Mouse (Mus musculus): Measurements from ENCODE around the gene Cadm1. TPM values are rescaled to one million over a fixed set of nuclear protein-coding genes. Genes with fewer than 3 reads are reported as not detected.

Gene Cadm1
- polyA plus RNA-seq, 1 experiment from 2014 or later: 96.0 TPM

- no peak for ATAC-seq (ENCODE audit: low read depth)
- WGBS: 15% methylated on average over 4 of the region's 4 CpGs
- Histone ChIP-seq H3K4me2 (ENCODE audit: low read depth, low read length) (no peak overlapping the region), H3K27me3 (ENCODE audit: control insufficient read depth, insufficient read depth, low read depth, low read length) (no peaks in the 10 kb centered on the region), H3K4me3 (ENCODE audit: low read length) (no peak overlapping the region), H3K9me3 (ENCODE audit: control insufficient read depth, low read length) (no peaks in the 10 kb centered on the region), H3K4me1 (replicated peaks; ENCODE audit: control insufficient read depth, insufficient read depth, low read length) (no peaks in the 10 kb centered on the region), H3K36me3 (ENCODE audit: control insufficient read depth, insufficient read depth, low read length) (no peaks in the 10 kb centered on the region), H3K27ac (ENCODE audit: low read length) (no peak overlapping the region), H3K9ac (ENCODE audit: low read length) (no peak overlapping the region)
These were observed 317.8 kb downstream of the Cadm1 start for GRCm38 (mm10) chr9:47847797-47848196.

- Histone ChIP-seq H3K4me1 (replicated peaks; ENCODE audit: control insufficient read depth, insufficient read depth, low read length) (no peaks in the 10 kb centered on the region), H3K27ac (ENCODE audit: low read length) (no peak overlapping the region), H3K9me3 (ENCODE audit: control insufficient read depth, low read length) (no peaks in the 10 kb centered on the region), H3K36me3 (ENCODE audit: control insufficient read depth, insufficient read depth, low read length) (no peaks in the 10 kb centered on the region), H3K27me3 (ENCODE audit: control insufficient read depth, insufficient read depth, low read depth, low read length) (no peaks in the 10 kb centered on the region), H3K9ac (ENCODE audit: low read length) (no peak overlapping the region), H3K4me2 (ENCODE audit: low read depth, low read length) (no peak overlapping the region), H3K4me3 (ENCODE audit: low read length) (no peak overlapping the region)
- ATAC-seq (ENCODE audit: low read depth): no peak
- WGBS: 61% methylated on average over 5 of the region's 5 CpGs
These were observed 318.8 kb downstream of the Cadm1 start for GRCm38 (mm10) chr9:47848745-47849144.

- Histone ChIP-seq H3K27me3 (ENCODE audit: control insufficient read depth, insufficient read depth, low read depth, low read length) (no peaks in the 10 kb centered on the region), H3K4me1 (replicated peaks; ENCODE audit: control insufficient read depth, insufficient read depth, low read length) (peaks cover 3% of the 10 kb centered on the region; the same call in 1 of the 2 replicates), H3K9me3 (ENCODE audit: control insufficient read depth, low read length) (no peaks in the 10 kb centered on the region), H3K36me3 (ENCODE audit: control insufficient read depth, insufficient read depth, low read length) (no peaks in the 10 kb centered on the region), H3K4me2 (ENCODE audit: low read depth, low read length) (no peak overlapping the region), H3K9ac (ENCODE audit: low read length) (no peak overlapping the region), H3K27ac (ENCODE audit: low read length) (no peak overlapping the region), H3K4me3 (ENCODE audit: low read length) (no peak overlapping the region)
- no peak for ATAC-seq (ENCODE audit: low read depth)
- 81% methylated on average over 8 of the region's 8 CpGs for WGBS
These were observed 326.3 kb downstream of the Cadm1 start for GRCm38 (mm10) chr9:47856311-47856710.

GRCm38 (mm10) chr9:47857235-47857634 lies 327.3 kb downstream of the Cadm1 start:
- H3K36me3 ChIP-seq (ENCODE audit: control insufficient read depth, insufficient read depth, low read length): no peaks in the 10 kb centered on the region
- ATAC-seq (ENCODE audit: low read depth): peak; percentile 24; the same call in 1 of the 2 replicates
- H3K4me1 ChIP-seq (replicated peaks; ENCODE audit: control insufficient read depth, insufficient read depth, low read length): peaks cover 6% of the 10 kb centered on the region; the same call in 1 of the 2 replicates
- no peak overlapping the region for H3K9ac ChIP-seq (ENCODE audit: low read length)
- no peaks in the 10 kb centered on the region for H3K9me3 ChIP-seq (ENCODE audit: control insufficient read depth, low read length)
- H3K4me3 ChIP-seq (ENCODE audit: low read length): no peak overlapping the region
- H3K27ac ChIP-seq (ENCODE audit: low read length): no peak overlapping the region
- WGBS: 44% methylated on average over 7 of the region's 7 CpGs
- no peaks in the 10 kb centered on the region for H3K27me3 ChIP-seq (ENCODE audit: control insufficient read depth, insufficient read depth, low read depth, low read length)
- no peak overlapping the region for H3K4me2 ChIP-seq (ENCODE audit: low read depth, low read length)

GRCm38 (mm10) chr9:47858134-47858533 lies 328.2 kb downstream of the Cadm1 start:
- H3K27me3 ChIP-seq (ENCODE audit: control insufficient read depth, insufficient read depth, low read depth, low read length): no peaks in the 10 kb centered on the region
- H3K9me3 ChIP-seq (ENCODE audit: control insufficient read depth, low read length): no peaks in the 10 kb centered on the region
- H3K4me2 ChIP-seq (ENCODE audit: low read depth, low read length): no peak overlapping the region
- H3K4me3 ChIP-seq (ENCODE audit: low read length): no peak overlapping the region
- no peak overlapping the region for H3K9ac ChIP-seq (ENCODE audit: low read length)
- H3K27ac ChIP-seq (ENCODE audit: low read length): no peak overlapping the region
- WGBS: 52% methylated on average over 5 of the region's 5 CpGs
- ATAC-seq (ENCODE audit: low read depth): no peak
- H3K36me3 ChIP-seq (ENCODE audit: control insufficient read depth, insufficient read depth, low read length): no peaks in the 10 kb centered on the region
- peaks cover 6% of the 10 kb centered on the region; the same call in 1 of the 2 replicates for H3K4me1 ChIP-seq (replicated peaks; ENCODE audit: control insufficient read depth, insufficient read depth, low read length)

- H3K27me3 ChIP-seq (ENCODE audit: control insufficient read depth, insufficient read depth, low read depth, low read length): no peaks in the 10 kb centered on the region
- peaks cover 6% of the 10 kb centered on the region; the same call in 1 of the 2 replicates for H3K4me1 ChIP-seq (replicated peaks; ENCODE audit: control insufficient read depth, insufficient read depth, low read length)
- H3K36me3 ChIP-seq (ENCODE audit: control insufficient read depth, insufficient read depth, low read length): no peaks in the 10 kb centered on the region
- H3K27ac ChIP-seq (ENCODE audit: low read length): no peak overlapping the region
- no peaks in the 10 kb centered on the region for H3K9me3 ChIP-seq (ENCODE audit: control insufficient read depth, low read length)
- no peak overlapping the region for H3K9ac ChIP-seq (ENCODE audit: low read length)
- no peak for ATAC-seq (ENCODE audit: low read depth)
- WGBS: 80% methylated on average over 10 of the region's 10 CpGs
- no peak overlapping the region for H3K4me3 ChIP-seq (ENCODE audit: low read length)
- no peak overlapping the region for H3K4me2 ChIP-seq (ENCODE audit: low read depth, low read length)
These were observed 328.9 kb downstream of the Cadm1 start for GRCm38 (mm10) chr9:47858778-47859395.

GRCm38 (mm10) chr9:47860994-47861393 lies 331.0 kb downstream of the Cadm1 start:
- Histone ChIP-seq H3K4me3 (ENCODE audit: low read length) (no peak overlapping the region), H3K36me3 (ENCODE audit: control insufficient read depth, insufficient read depth, low read length) (no peaks in the 10 kb centered on the region), H3K9ac (ENCODE audit: low read length) (no peak overlapping the region), H3K4me1 (replicated peaks; ENCODE audit: control insufficient read depth, insufficient read depth, low read length) (peaks cover 6% of the 10 kb centered on the region; the same call in 1 of the 2 replicates), H3K4me2 (ENCODE audit: low read depth, low read length) (no peak overlapping the region), H3K27ac (ENCODE audit: low read length) (no peak overlapping the region), H3K27me3 (ENCODE audit: control insufficient read depth, insufficient read depth, low read depth, low read length) (no peaks in the 10 kb centered on the region), H3K9me3 (ENCODE audit: control insufficient read depth, low read length) (no peaks in the 10 kb centered on the region)
- no peak for ATAC-seq (ENCODE audit: low read depth)
- 76% methylated on average over 3 of the region's 3 CpGs for WGBS

- peak; percentile 81 for ATAC-seq (ENCODE audit: low read depth)
- Histone ChIP-seq H3K9ac (ENCODE audit: low read length) (no peak overlapping the region), H3K27me3 (ENCODE audit: control insufficient read depth, insufficient read depth, low read depth, low read length) (no peaks in the 10 kb centered on the region), H3K4me2 (ENCODE audit: low read depth, low read length) (no peak overlapping the region), H3K9me3 (ENCODE audit: control insufficient read depth, low read length) (no peaks in the 10 kb centered on the region), H3K36me3 (ENCODE audit: control insufficient read depth, insufficient read depth, low read length) (no peaks in the 10 kb centered on the region), H3K4me1 (replicated peaks; ENCODE audit: control insufficient read depth, insufficient read depth, low read length) (peaks cover 6% of the 10 kb centered on the region; the same call in 1 of the 2 replicates), H3K4me3 (ENCODE audit: low read length) (no peak overlapping the region), H3K27ac (ENCODE audit: low read length) (no peak overlapping the region)
- WGBS: 49% methylated on average over 2 of the region's 2 CpGs
These were observed 331.8 kb downstream of the Cadm1 start for GRCm38 (mm10) chr9:47861783-47862182.

GRCm38 (mm10) chr9:47866001-47866400 lies 336.0 kb downstream of the Cadm1 start:
- Histone ChIP-seq H3K27ac (ENCODE audit: low read length) (no peak overlapping the region), H3K9me3 (ENCODE audit: control insufficient read depth, low read length) (no peaks in the 10 kb centered on the region), H3K9ac (ENCODE audit: low read length) (no peak overlapping the region), H3K4me1 (replicated peaks; ENCODE audit: control insufficient read depth, insufficient read depth, low read length) (0 out of 2 replicates have a peak, but pooled peaks cover 2% of the 10 kb centered on the region), H3K4me3 (ENCODE audit: low read length) (no peak overlapping the region), H3K27me3 (ENCODE audit: control insufficient read depth, insufficient read depth, low read depth, low read length) (no peaks in the 10 kb centered on the region), H3K4me2 (ENCODE audit: low read depth, low read length) (no peak overlapping the region), H3K36me3 (ENCODE audit: control insufficient read depth, insufficient read depth, low read length) (no peaks in the 10 kb centered on the region)
- 45% methylated on average over 1 of the region's 1 CpGs for WGBS
- no peak for ATAC-seq (ENCODE audit: low read depth)

Data from lung, embryonic 16.5 days (tissue).